Mouse (Mus musculus): ENCODE measurements around the gene Stra6l. TPM values are rescaled to one million over a fixed set of nuclear protein-coding genes. Genes with fewer than 3 reads are reported as not detected.

Stra6l gene
- polyA plus RNA-seq (2017; shearing (Covaris generic)): not detected

DNA sequence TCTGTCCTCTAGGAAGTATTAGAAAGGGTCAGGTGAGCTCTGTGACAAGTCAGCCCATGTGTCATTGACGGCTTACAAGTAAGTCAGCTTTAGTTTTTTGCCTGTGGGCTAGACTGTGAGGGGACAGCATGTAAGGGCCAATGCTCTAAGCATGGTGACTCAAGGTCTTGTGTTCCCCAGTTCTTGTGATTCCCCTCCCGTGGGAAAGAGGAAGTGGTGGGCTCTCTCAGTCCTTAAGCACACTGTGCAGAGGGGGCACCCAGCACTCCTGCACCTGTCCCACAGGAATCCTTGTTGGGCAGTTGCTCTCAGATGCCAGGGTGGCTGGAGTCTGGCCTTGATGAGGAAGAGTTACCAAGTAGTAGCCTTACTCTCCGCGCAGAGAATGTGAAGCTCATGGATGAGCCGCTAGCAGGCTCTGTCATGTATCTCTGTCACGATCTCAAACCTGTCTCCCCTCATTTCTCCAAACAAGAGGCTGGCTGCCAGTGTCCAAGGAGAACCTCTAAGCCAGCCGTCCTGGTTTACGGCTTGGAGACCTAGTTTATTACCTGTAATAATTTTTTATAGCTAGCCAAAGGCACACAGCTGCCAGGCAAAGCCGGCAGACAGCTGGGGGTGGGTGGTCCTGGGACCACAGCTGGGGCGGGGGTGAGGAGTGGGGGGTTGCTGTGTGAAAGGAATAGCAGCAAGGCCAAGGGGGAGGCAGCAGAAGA, at the start of gene Stra6l:
Gene Stra6l, plus strand, starts transcription at position 556 of the 716 bp plus-strand sequence.

GRCm38 (mm10) chr4:45798964-45799363, 49.5 kb upstream of the Stra6l start, which contains the start of gene Aldh1b1:
Gene Aldh1b1 (plus strand): TSS chr4:45799022.

DNA sequence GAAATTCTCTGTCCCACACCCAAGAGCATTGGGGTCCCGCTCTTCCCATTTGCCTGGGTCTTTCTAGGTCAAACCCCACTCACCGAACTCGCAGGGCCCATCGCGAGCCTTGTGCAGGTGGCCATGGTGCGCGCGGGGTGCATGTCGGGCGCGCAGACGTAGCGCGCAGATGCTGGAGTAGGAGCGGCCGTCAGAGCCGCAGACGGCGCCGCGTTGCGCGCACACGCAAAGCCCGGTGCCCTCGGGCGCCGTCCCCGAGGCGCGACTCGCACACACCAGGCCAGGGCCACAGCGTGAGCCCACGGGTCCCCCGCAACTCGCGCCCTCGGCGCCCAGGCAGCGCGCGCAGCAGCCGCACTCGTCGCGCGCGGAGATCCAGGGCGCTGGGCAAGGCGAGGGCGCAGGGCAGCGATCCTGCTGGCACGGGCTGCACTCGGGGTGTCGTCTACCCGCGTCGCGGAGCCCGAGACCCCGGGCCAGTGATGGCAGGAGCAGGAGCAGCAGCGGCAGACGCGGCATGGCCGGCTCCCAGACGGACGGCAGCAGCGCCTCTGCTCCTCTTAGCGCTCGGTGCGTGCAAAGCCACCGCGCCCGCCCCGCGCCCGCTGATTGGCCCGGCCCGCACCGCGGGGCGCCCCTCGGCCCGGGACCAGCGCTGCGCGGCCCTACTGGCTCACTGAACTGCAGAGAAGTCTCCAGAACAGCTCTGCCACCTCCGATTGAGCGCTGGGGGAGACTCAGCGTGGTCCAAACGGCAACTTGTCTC, 22.0 kb upstream of the Stra6l start, which contains the start of gene Igfbpl1:
Gene Igfbpl1, minus strand, starts transcription at position 649 of the 766 bp plus-strand sequence.

GRCm38 (mm10) chr4:45890066-45890761, 41.8 kb downstream of the Stra6l start, which contains the start of gene Ccdc180:
Gene Ccdc180 (plus strand): TSS chr4:45890303.

Other genes with a start within 250 kb of the Stra6l start
- gene Aldh1b1, start 49.6 kb upstream of the Stra6l start, polyA plus RNA-seq (2017; shearing (Covaris generic)): 0.75 TPM
- not detected for gene Igfbpl1, start 21.7 kb upstream of the Stra6l start, polyA plus RNA-seq (2017; shearing (Covaris generic))
- gene Ccdc180, start 41.6 kb downstream of the Stra6l start, polyA plus RNA-seq (2017; shearing (Covaris generic)): not detected
- 13.9 TPM for gene Tdrd7, start 116.7 kb downstream of the Stra6l start, polyA plus RNA-seq (2017; shearing (Covaris generic))
- gene Tmod1, start 190.3 kb downstream of the Stra6l start, polyA plus RNA-seq (2017; shearing (Covaris generic)): 0.97 TPM

Data from effector memory CD4-positive, alpha-beta T cell, adult 5 months (primary cell).